Mouse (Mus musculus) kidney, postnatal 0 days (tissue): ENCODE measurements around the gene Ap2a2. TPM values are rescaled to one million over a fixed set of nuclear protein-coding genes. Genes with fewer than 3 reads are reported as not detected.
"Not testable (repeated sequence)": the region's sequence is repeated elsewhere in the genome, so short reads cannot be mapped to it uniquely, and the experiment has no call there.

Experiments used
- ATAC-seq: fragments of 200-750 bp; cut with Nextera tagmentation; replicated peaks from 2 replicates; pipeline ENCODE4 v1.8.0; 2017; ENCODE audit warnings: low read depth, moderate number of reproducible peaks, moderate TSS enrichment, moderate library complexity; ENCODE audit not compliant: low FRiP score
- DNase-seq: peaks from one replicate; pipeline ENCODE4 v3.0.0-alpha.2; 2016; ENCODE audit warnings: low spot score
- H3K27ac ChIP-seq: fragments of 300-500 bp; sonication (generic); 2 replicates; pipeline ENCODE4 v1.5.1; 2014; ENCODE audit warnings: mild to moderate bottlenecking
- H3K27me3 ChIP-seq: fragments of 300-500 bp; sonication (generic); 2 replicates; pipeline ENCODE4 v1.6.1; 2014; ENCODE audit warnings: low read length, mixed read lengths; ENCODE audit not compliant: insufficient read depth
- H3K36me3 ChIP-seq: fragments of 300-500 bp; sonication (generic); 2 replicates; pipeline ENCODE4 v1.6.1; 2014; ENCODE audit warnings: low read length, mixed read lengths; ENCODE audit not compliant: insufficient read depth
- H3K4me1 ChIP-seq: fragments of 300-500 bp; sonication (generic); replicated peaks from 2 replicates; pipeline ENCODE4 v1.6.1; 2014; ENCODE audit warnings: antibody characterized with exemption, low read length, mixed read lengths; ENCODE audit not compliant: insufficient read depth
- H3K4me2 ChIP-seq: fragments of 300-500 bp; sonication (generic); 2 replicates; pipeline ENCODE4 v1.6.1; 2014; ENCODE audit warnings: mild to moderate bottlenecking, low read length, moderate library complexity, mixed read lengths
- H3K4me3 ChIP-seq: fragments of 300-500 bp; sonication (generic); replicated peaks from 2 replicates; pipeline ENCODE4 v1.5.1; 2014; ENCODE audit warnings: low read depth, low read length
- H3K9ac ChIP-seq: fragments of 300-500 bp; sonication (generic); 2 replicates; pipeline ENCODE4 v1.6.1; 2014; ENCODE audit warnings: low read depth, low read length
- H3K9me3 ChIP-seq: fragments of 300-500 bp; sonication (generic); replicated peaks from 2 replicates; pipeline ENCODE4 v1.6.1; 2016; ENCODE audit warnings: low read length, inconsistent platforms, mixed read lengths
- CTCF ChIP-seq: IDR thresholded peaks from 2 replicates; pipeline ENCODE4 v1.5.1; 2016; ENCODE audit warnings: antibody characterized with exemption, low read depth, mild to moderate bottlenecking, moderate library complexity
- WGBS: fragments of 180-500 bp; shearing (Covaris S2); extraction: QIAGEN DNeasy Blood & Tissue Kit; methylation state at CpG from one replicate; pipeline ENCODE4 v1.1.7; 2014; 5-methylcytosine and 5-hydroxymethylcytosine counted together
- polyA plus RNA-seq: library from polyadenylated mRNA; unstranded; fragments of >200 nt; fragmentation: Nextera tagmentation; extraction: Ambion mirVana; gene quantifications from 2 replicates; pipeline ENCODE4 v1.2.1, GENCODE M21; 2015

Ap2a2 gene
- polyA plus RNA-seq, 1 experiment from 2014 or later = 56.0 TPM

GRCm38 (mm10) chr7:141585288-141585687 lies 23.3 kb downstream of the Ap2a2 start:
- peaks cover 6% of the 10 kb centered on the region for H3K36me3 ChIP-seq
- no peaks in the 10 kb centered on the region for H3K9me3 ChIP-seq
- no peak overlapping the region; the same call in 1 of the 2 replicates for H3K27ac ChIP-seq
- ATAC-seq = no peak
- H3K4me2 ChIP-seq = no peak overlapping the region
- H3K27me3 ChIP-seq = no peaks in the 10 kb centered on the region
- H3K9ac ChIP-seq = no peak overlapping the region
- H3K4me1 ChIP-seq = 0 out of 2 replicates have a peak, but pooled peaks cover 5% of the 10 kb centered on the region
- WGBS = 66% methylated on average over 4 of the region's 4 CpGs
- no peak for DNase-seq
- H3K4me3 ChIP-seq = no peak overlapping the region
- no peak for TF ChIP-seq CTCF

GRCm38 (mm10) chr7:141585881-141586280 lies 23.9 kb downstream of the Ap2a2 start:
- WGBS = 92% methylated on average over 1 of the region's 1 CpGs
- H3K27ac ChIP-seq = no peak overlapping the region
- TF ChIP-seq CTCF = no peak

GRCm38 (mm10) chr7:141588890-141589289 lies 26.9 kb downstream of the Ap2a2 start:
- Histone ChIP-seq H3K27me3 (no peaks in the 10 kb centered on the region), H3K9me3 (no peaks in the 10 kb centered on the region), H3K4me2 (no peak overlapping the region), H3K9ac (no peak overlapping the region), H3K36me3 (peaks cover 21% of the 10 kb centered on the region), H3K4me1 (peaks cover 5% of the 10 kb centered on the region; the same call in 1 of the 2 replicates), H3K4me3 (no peak overlapping the region), H3K27ac (no peak overlapping the region)
- WGBS = 83% methylated on average over 6 of the region's 6 CpGs
- no peak for TF ChIP-seq CTCF
- DNase-seq = no peak
- ATAC-seq = peak; percentile 59; the same call in 1 of the 2 replicates

More at GRCm38 (mm10) chr7:141585881-141586280, 23.9 kb downstream of the Ap2a2 start:
- Histone ChIP-seq H3K4me1 (0 out of 2 replicates have a peak, but pooled peaks cover 5% of the 10 kb centered on the region), H3K9me3 (no peaks in the 10 kb centered on the region), H3K27me3 (no peaks in the 10 kb centered on the region), H3K36me3 (peaks cover 12% of the 10 kb centered on the region), H3K4me3 (no peak overlapping the region), H3K9ac (no peak overlapping the region), H3K4me2 (no peak overlapping the region)
- DNase-seq (no peak), ATAC-seq (no peak)

DNA sequence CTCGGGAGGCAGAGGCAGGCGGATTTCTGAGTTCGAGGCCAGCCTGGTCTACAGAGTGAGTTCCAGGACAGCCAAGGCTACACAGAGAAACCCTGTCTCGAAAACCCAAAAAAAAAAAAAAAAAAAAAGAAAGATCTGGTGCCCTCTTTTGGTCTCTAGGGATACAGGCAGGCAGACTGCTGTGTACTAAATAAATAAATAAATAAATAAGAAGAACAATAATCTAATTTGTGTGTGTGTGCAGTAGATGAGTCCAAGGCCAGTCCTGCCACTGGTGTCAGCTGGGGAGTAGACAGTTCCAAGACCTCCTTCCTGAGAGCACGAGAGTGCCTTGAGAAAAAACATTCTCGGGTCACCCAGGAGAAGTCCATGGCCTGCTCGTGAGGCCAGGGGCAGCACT lies 28.3 kb downstream of the Ap2a2 start:
- not testable (repeated sequence) for ATAC-seq, H3K27me3 ChIP-seq, H3K4me2 ChIP-seq, H3K4me1 ChIP-seq, H3K9ac ChIP-seq, H3K9me3 ChIP-seq, H3K4me3 ChIP-seq, H3K27ac ChIP-seq, DNase-seq
- H3K36me3 ChIP-seq = peaks cover 24% of the 10 kb centered on the region
- WGBS = 96% methylated on average over 6 of the region's 7 CpGs

GRCm38 (mm10) chr7:141590959-141591358 lies 29.0 kb downstream of the Ap2a2 start:
- Histone ChIP-seq H3K4me2 (no peak overlapping the region), H3K27me3 (no peaks in the 10 kb centered on the region), H3K9ac (no peak overlapping the region), H3K4me3 (no peak overlapping the region), H3K27ac (no peak overlapping the region), H3K36me3 (peaks cover 24% of the 10 kb centered on the region), H3K9me3 (no peaks in the 10 kb centered on the region), H3K4me1 (no peaks in the 10 kb centered on the region; the same call in 1 of the 2 replicates)
- no peak for TF ChIP-seq CTCF
- 71% methylated on average over 8 of the region's 8 CpGs for WGBS
- no peak for ATAC-seq
- no peak for DNase-seq

DNA sequence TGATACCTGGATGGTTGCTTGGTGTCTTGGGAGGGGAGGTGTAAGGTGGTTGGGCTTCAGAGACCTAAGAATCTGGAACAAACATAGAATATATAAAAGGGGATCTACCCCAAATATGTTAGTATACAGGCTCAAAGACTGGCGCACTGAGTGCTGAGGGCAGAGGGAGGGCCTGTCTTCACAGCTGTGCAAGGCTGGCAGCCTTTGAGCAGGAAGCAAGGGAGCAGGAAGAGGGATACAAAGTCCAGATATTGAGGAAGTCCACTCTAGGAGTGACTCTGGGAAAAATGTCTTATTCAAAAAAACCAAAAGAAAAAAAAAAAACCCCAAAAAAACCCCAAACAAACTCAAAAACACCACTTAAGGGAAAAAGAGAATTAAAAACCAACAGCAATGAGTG lies 30.1 kb downstream of the Ap2a2 start:
- Histone ChIP-seq H3K4me3 (no peak overlapping the region), H3K4me2 (no peak overlapping the region), H3K27me3 (no peaks in the 10 kb centered on the region), H3K27ac (no peak overlapping the region), H3K9me3 (no peaks in the 10 kb centered on the region), H3K9ac (no peak overlapping the region), H3K4me1 (no peaks in the 10 kb centered on the region; the same call in 1 of the 2 replicates), H3K36me3 (peaks cover 24% of the 10 kb centered on the region)
- 68% methylated on average over 1 of the region's 1 CpGs for WGBS
- no peak for TF ChIP-seq CTCF
- DNase-seq = no peak
- ATAC-seq = no peak

DNA sequence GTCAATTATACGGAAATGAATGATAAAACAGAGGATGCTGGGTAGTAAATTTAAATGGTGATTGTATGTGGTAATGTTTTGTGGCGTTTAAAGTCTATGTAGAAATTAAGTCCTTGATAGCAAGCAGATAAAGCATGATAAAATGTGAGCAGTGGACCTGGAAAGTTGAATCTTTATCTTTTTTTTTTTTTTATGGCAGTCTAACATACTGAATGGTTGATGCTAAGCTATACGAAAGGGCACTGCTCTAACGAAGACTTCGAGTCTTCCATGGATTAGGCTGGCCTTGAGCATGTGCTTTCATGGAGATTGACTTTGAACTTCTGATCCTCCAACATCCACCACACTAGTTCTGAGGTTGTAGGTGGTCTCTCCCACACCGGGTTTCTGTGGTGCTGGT lies 31.1 kb downstream of the Ap2a2 start:
- H3K36me3 ChIP-seq = peaks cover 30% of the 10 kb centered on the region
- no peak overlapping the region for H3K4me3 ChIP-seq
- TF ChIP-seq CTCF = no peak
- no peaks in the 10 kb centered on the region for H3K27me3 ChIP-seq
- H3K27ac ChIP-seq = no peak overlapping the region
- no peaks in the 10 kb centered on the region for H3K9me3 ChIP-seq
- DNase-seq (no peak), ATAC-seq (no peak)
- no peak overlapping the region for H3K9ac ChIP-seq
- H3K4me1 ChIP-seq = no peaks in the 10 kb centered on the region; the same call in 1 of the 2 replicates
- 89% methylated on average over 6 of the region's 6 CpGs for WGBS
- no peak overlapping the region for H3K4me2 ChIP-seq
